Mouse (Mus musculus) ES-E14 (cell line): ENCODE data around the gene Actl10. TPM values are rescaled to one million over a fixed set of nuclear protein-coding genes. Genes with fewer than 3 reads are reported as not detected.

Experiments used
- DNase-seq: peaks from one replicate; pipeline ENCODE4 v3.0.0-alpha.2; 2013; ENCODE audit warnings: low read depth, low spot score
- H3K27ac ChIP-seq: 2 replicates; pipeline ENCODE4 v1.5.1; 2012; ENCODE audit warnings: low read depth, mild to moderate bottlenecking, low read length, moderate library complexity, mixed read lengths; ENCODE audit not compliant: poor library complexity, insufficient read depth, severe bottlenecking
- H3K36me3 ChIP-seq: 2 replicates; pipeline ENCODE4 v1.6.1; 2012; ENCODE audit warnings: mild to moderate bottlenecking, low read length, moderate library complexity, mixed read lengths; ENCODE audit not compliant: control insufficient read depth, poor library complexity, insufficient read depth, severe bottlenecking
- H3K4me1 ChIP-seq, 2 experiments: fragments of 150-350 bp in 1 of 2; sonication (generic) in 1 of 2; 2 replicates each; pipeline ENCODE4 v1.6.1; 2012; ENCODE audit warnings: low read length in 2 of 2, mild to moderate bottlenecking in 1 of 2, mixed read lengths in 1 of 2; ENCODE audit not compliant: control insufficient read depth in 2 of 2, insufficient read depth in 2 of 2, poor library complexity in 1 of 2
- H3K4me3 ChIP-seq, 2 experiments: fragments of 150-350 bp in 1 of 2; sonication (generic) in 1 of 2; 2 replicates each; pipeline ENCODE4 v1.5.1; 2012; ENCODE audit warnings: low read length in 2 of 2, low read depth in 1 of 2, mild to moderate bottlenecking in 1 of 2, mixed read lengths in 1 of 2; ENCODE audit not compliant: insufficient read depth in 1 of 2, poor library complexity in 1 of 2, severe bottlenecking in 1 of 2
- H3K9ac ChIP-seq: 2 replicates; pipeline ENCODE4 v1.6.1; 2012; ENCODE audit warnings: low read depth, mild to moderate bottlenecking, low read length, mixed read lengths; ENCODE audit not compliant: poor library complexity, insufficient read depth, severe bottlenecking
- H3K9me3 ChIP-seq: fragments of 150-350 bp; sonication (generic); 2 replicates; pipeline ENCODE4 v1.6.1; 2012; ENCODE audit warnings: low read depth, mild to moderate bottlenecking, low read length; ENCODE audit not compliant: control insufficient read depth, insufficient read depth
- CHD2 ChIP-seq: IDR thresholded peaks from 2 replicates; pipeline ENCODE4 v1.6.1; 2014; ENCODE audit warnings: mild to moderate bottlenecking, low read depth, low read length, inconsistent platforms
- HCFC1 ChIP-seq: IDR thresholded peaks from 2 replicates; pipeline ENCODE4 v1.6.1; 2012; ENCODE audit warnings: low read length, inconsistent platforms, borderline replicate concordance; ENCODE audit not compliant: insufficient read depth
- MAFK ChIP-seq: IDR thresholded peaks from 2 replicates; pipeline ENCODE4 v1.6.1; 2014; ENCODE audit warnings: mild to moderate bottlenecking, low read depth, low read length, inconsistent platforms; ENCODE audit not compliant: insufficient read depth
- ZC3H11A ChIP-seq: IDR thresholded peaks from 2 replicates; pipeline ENCODE4 v1.6.1; 2012; ENCODE audit warnings: low read depth, mild to moderate bottlenecking, inconsistent platforms, low read length, borderline replicate concordance
- ZNF384 ChIP-seq: IDR thresholded peaks from 2 replicates; pipeline ENCODE4 v1.6.1; 2012; ENCODE audit warnings: low read depth, low read length, inconsistent platforms
- in situ Hi-C, 2 experiments: fragments of 600-800 bp; cut with MboI; formaldehyde crosslinking; loops; one replicate each; pipeline ENCODE4 v1.15.1; 2025; ENCODE audit warnings: low sequenced_read_pairs in 2 of 2, inconsistent platforms in 1 of 2; ENCODE audit not compliant: unreplicated experiment in 2 of 2
- total RNA-seq: library from RNA; depleted of rRNA; stranded (reverse); fragments of 300-350 nt; gene quantifications from 2 replicates; pipeline ENCODE4 v1.2.3, GENCODE M21; 2012

Actl10 gene
- total RNA-seq, 1 experiment: 0.45 TPM

- Histone ChIP-seq H3K4me3 (no peak overlapping the region), H3K9me3 (no peaks in the 10 kb centered on the region), H3K4me1 (peaks cover 3 to 10% of the 10 kb centered on the region in 2 experiments; a peak in 2 of 4 replicates), H3K27ac (no peak overlapping the region), H3K36me3 (peaks cover 2% of the 10 kb centered on the region; the same call in 1 of the 2 replicates), H3K9ac (no peak overlapping the region)
- TF ChIP-seq ZC3H11A (no peak), HCFC1 (no peak), MAFK (no peak), CHD2 (no peak)
- no peak for DNase-seq
- in situ Hi-C loops: no loop called here
Measured at GRCm38 (mm10) chr2:154548688-154549087, 2.9 kb upstream of the Actl10 start.

GRCm38 (mm10) chr2:154549127-154549885 is 2.3 kb upstream of the Actl10 start:
- no peaks in the 10 kb centered on the region for H3K9me3 ChIP-seq
- DNase-seq: peak; percentile 44
- TF ChIP-seq CHD2 (no peak), ZC3H11A (no peak), ZNF384 (no peak)
- peak overlapping the region; percentile 37; the same call in 1 of the 2 replicates for H3K9ac ChIP-seq
- in situ Hi-C loops: no loop called here
- no peak overlapping the region for H3K27ac ChIP-seq
- H3K4me3 ChIP-seq: peak overlapping the region; percentile 49 to 55
- H3K36me3 ChIP-seq: peaks cover 4% of the 10 kb centered on the region; the same call in 1 of the 2 replicates
- peaks cover 3 to 10% of the 10 kb centered on the region in 2 experiments; a peak in 2 of 4 replicates for H3K4me1 ChIP-seq

DNA sequence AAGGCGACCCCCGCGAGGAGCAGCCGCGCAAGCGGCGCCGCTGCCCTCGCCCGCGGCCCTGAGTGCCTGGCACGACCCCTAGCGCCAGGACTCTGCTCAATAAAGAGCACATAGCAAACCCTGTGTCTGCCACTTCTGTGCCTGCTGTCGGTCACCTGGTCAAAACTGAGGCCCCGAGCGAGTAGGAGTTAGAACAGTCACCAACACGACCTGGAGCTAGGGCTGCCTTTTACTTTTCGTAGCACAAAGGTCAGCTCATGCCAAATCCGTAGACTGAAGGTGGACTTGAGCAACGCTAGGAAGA is 1.7 kb upstream of the Actl10 start:
- peaks cover 3 to 10% of the 10 kb centered on the region in 2 experiments; a peak in 2 of 4 replicates for H3K4me1 ChIP-seq
- no peak overlapping the region for H3K27ac ChIP-seq
- in situ Hi-C loops: no loop called here
- H3K4me3 ChIP-seq: peak overlapping the region; percentile 30 to 49; a peak in 2 of 4 replicates
- no peak for DNase-seq
- no peak overlapping the region for H3K9ac ChIP-seq
- H3K36me3 ChIP-seq: peaks cover 6% of the 10 kb centered on the region; the same call in 1 of the 2 replicates
- TF ChIP-seq MAFK (no peak), CHD2 (no peak), ZC3H11A (no peak), ZNF384 (no peak), HCFC1 (no peak)
- no peaks in the 10 kb centered on the region for H3K9me3 ChIP-seq

- no peak overlapping the region for H3K9ac ChIP-seq
- no peaks in the 10 kb centered on the region for H3K9me3 ChIP-seq
- in situ Hi-C loops: no loop called here
- H3K4me1 ChIP-seq: peaks cover 3 to 10% of the 10 kb centered on the region in 2 experiments; a peak in 2 of 4 replicates
- no peak overlapping the region for H3K4me3 ChIP-seq
- no peak for DNase-seq
- no peak for TF ChIP-seq HCFC1
- TF ChIP-seq CHD2: no peak
- TF ChIP-seq ZNF384: no peak
- no peak for TF ChIP-seq MAFK
- TF ChIP-seq ZC3H11A: no peak
- no peak overlapping the region for H3K27ac ChIP-seq
- peaks cover 10% of the 10 kb centered on the region; the same call in 1 of the 2 replicates for H3K36me3 ChIP-seq
Measured at GRCm38 (mm10) chr2:154550937-154551336, 639 bp upstream of the Actl10 start.
